Mouse (Mus musculus): ENCODE measurements around the gene Grsf1. TPM values are rescaled to one million over a fixed set of nuclear protein-coding genes. Genes with fewer than 3 reads are reported as not detected.

Grsf1 gene
- polyA plus RNA-seq, 1 experiment from 2014 or later, result 77.9 TPM

DNA sequence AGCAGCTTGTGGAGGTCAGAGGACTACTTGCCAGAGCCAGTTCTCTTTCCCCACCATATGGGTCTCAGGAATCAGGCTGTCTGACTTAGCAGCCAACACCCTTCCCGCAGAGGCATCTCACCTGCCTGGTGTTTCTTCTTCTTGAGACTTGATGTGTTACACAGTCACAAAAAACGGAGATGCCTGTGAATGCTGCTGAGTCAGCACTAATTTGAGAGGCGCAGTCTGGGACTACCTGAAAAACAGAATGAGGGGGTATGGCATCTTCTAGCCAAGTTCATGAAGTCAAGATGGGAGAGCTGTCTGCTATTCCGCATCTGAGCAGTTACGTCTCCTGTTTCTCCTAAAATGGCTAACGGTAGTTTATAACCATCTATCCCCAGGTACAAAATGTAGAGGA, 4.6 kb upstream of the Grsf1 start:
- Histone ChIP-seq H3K9ac (ENCODE audit: low read length) (no peak overlapping the region), H3K4me2 (ENCODE audit: low read depth, low read length) (no peak overlapping the region), H3K36me3 (ENCODE audit: control insufficient read depth, insufficient read depth) (no peaks in the 10 kb centered on the region), H3K9me3 (replicated peaks; ENCODE audit: control insufficient read depth, low read length) (no peaks in the 10 kb centered on the region), H3K27me3 (ENCODE audit: control insufficient read depth, insufficient read depth, low read length) (no peaks in the 10 kb centered on the region), H3K4me3 (ENCODE audit: low read length) (no peak overlapping the region), H3K27ac (ENCODE audit: low read length) (no peak overlapping the region), H3K4me1 (ENCODE audit: control insufficient read depth, insufficient read depth, low read length) (peaks cover 12% of the 10 kb centered on the region)
- ATAC-seq (replicated peaks; ENCODE audit: extremely low read depth, insufficient read depth, low FRiP score), result no peak
- 82% methylated on average over 6 of the region's 6 CpGs for WGBS

- H3K36me3 ChIP-seq (ENCODE audit: control insufficient read depth, insufficient read depth), result no peaks in the 10 kb centered on the region
- H3K27me3 ChIP-seq (ENCODE audit: control insufficient read depth, insufficient read depth, low read length), result no peaks in the 10 kb centered on the region
- H3K9me3 ChIP-seq (replicated peaks; ENCODE audit: control insufficient read depth, low read length), result no peaks in the 10 kb centered on the region
- no peak overlapping the region for H3K4me3 ChIP-seq (ENCODE audit: low read length)
- H3K9ac ChIP-seq (ENCODE audit: low read length), result no peak overlapping the region
- peaks cover 10% of the 10 kb centered on the region for H3K4me1 ChIP-seq (ENCODE audit: control insufficient read depth, insufficient read depth, low read length)
- WGBS, result 34% methylated on average over 6 of the region's 6 CpGs
- no peak overlapping the region for H3K27ac ChIP-seq (ENCODE audit: low read length)
- no peak for ATAC-seq (replicated peaks; ENCODE audit: extremely low read depth, insufficient read depth, low FRiP score)
- H3K4me2 ChIP-seq (ENCODE audit: low read depth, low read length), result no peak overlapping the region
These were observed 3.4 kb upstream of the Grsf1 start for GRCm38 (mm10) chr5:88679341-88679740.

DNA sequence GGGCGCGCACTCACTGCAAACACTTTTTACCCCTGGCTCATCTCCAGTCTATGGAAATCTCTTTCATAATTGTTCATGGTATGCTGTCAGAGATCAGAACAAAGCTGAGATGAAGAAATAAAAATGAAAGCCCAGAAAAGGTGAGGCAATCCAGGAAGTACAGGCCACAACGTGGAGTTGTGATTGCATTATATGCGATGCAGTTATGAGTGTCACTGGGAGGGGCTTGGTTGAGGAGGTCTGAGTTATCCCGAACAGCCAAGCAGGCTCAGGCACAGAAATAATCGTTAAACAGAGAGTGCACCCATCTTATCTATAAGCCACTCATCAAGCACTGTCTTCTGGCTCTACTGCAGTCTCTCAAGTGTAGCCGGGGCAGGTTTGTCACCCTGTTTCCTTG, 3.0 kb upstream of the Grsf1 start:
- no peak overlapping the region for H3K4me3 ChIP-seq (ENCODE audit: low read length)
- H3K27me3 ChIP-seq (ENCODE audit: control insufficient read depth, insufficient read depth, low read length), result no peaks in the 10 kb centered on the region
- WGBS, result 42% methylated on average over 7 of the region's 7 CpGs
- no peaks in the 10 kb centered on the region for H3K9me3 ChIP-seq (replicated peaks; ENCODE audit: control insufficient read depth, low read length)
- H3K9ac ChIP-seq (ENCODE audit: low read length), result no peak overlapping the region
- H3K27ac ChIP-seq (ENCODE audit: low read length), result no peak overlapping the region
- H3K4me1 ChIP-seq (ENCODE audit: control insufficient read depth, insufficient read depth, low read length), result peaks cover 12% of the 10 kb centered on the region
- ATAC-seq (replicated peaks; ENCODE audit: extremely low read depth, insufficient read depth, low FRiP score), result no peak
- H3K36me3 ChIP-seq (ENCODE audit: control insufficient read depth, insufficient read depth), result no peaks in the 10 kb centered on the region
- H3K4me2 ChIP-seq (ENCODE audit: low read depth, low read length), result no peak overlapping the region

- Histone ChIP-seq H3K27me3 (ENCODE audit: control insufficient read depth, insufficient read depth, low read length) (no peaks in the 10 kb centered on the region), H3K36me3 (ENCODE audit: control insufficient read depth, insufficient read depth) (peaks cover 18% of the 10 kb centered on the region), H3K9ac (ENCODE audit: low read length) (peak overlapping the region; percentile 94), H3K4me1 (ENCODE audit: control insufficient read depth, insufficient read depth, low read length) (peaks cover 19% of the 10 kb centered on the region), H3K27ac (ENCODE audit: low read length) (peak overlapping the region; percentile 98), H3K4me3 (ENCODE audit: low read length) (peak overlapping the region; percentile 95), H3K4me2 (ENCODE audit: low read depth, low read length) (peak overlapping the region; percentile 82), H3K9me3 (replicated peaks; ENCODE audit: control insufficient read depth, low read length) (no peaks in the 10 kb centered on the region)
- peak; percentile 26 for ATAC-seq (replicated peaks; ENCODE audit: extremely low read depth, insufficient read depth, low FRiP score)
- 2% methylated on average over 34 of the region's 47 CpGs for WGBS
These were observed 1.1 kb downstream of the Grsf1 start for GRCm38 (mm10) chr5:88674703-88675442.

DNA sequence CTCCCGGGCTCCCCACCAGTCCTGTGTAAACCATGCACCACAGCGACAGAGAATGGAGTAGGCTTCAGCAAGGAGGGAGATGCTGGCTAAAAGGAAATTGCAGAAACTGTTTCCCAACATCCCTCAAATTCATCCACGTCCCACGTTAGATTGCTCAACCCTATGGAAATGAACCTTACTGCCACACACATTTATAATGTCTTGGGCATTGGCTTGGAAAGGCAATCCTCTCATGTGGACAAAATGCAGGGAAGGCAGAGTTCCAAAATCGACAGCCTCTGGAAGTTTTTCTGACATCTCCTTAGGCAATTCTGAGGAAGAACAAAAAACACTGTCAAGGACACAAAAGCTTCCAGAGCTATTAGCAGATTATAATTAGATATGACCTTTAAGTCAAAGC, 12.1 kb downstream of the Grsf1 start:
- Histone ChIP-seq H3K27me3 (ENCODE audit: control insufficient read depth, insufficient read depth, low read length) (no peaks in the 10 kb centered on the region), H3K27ac (ENCODE audit: low read length) (no peak overlapping the region), H3K4me2 (ENCODE audit: low read depth, low read length) (no peak overlapping the region), H3K36me3 (ENCODE audit: control insufficient read depth, insufficient read depth) (peaks cover 73% of the 10 kb centered on the region), H3K4me3 (ENCODE audit: low read length) (no peak overlapping the region), H3K9ac (ENCODE audit: low read length) (no peak overlapping the region), H3K9me3 (replicated peaks; ENCODE audit: control insufficient read depth, low read length) (no peaks in the 10 kb centered on the region), H3K4me1 (ENCODE audit: control insufficient read depth, insufficient read depth, low read length) (no peaks in the 10 kb centered on the region)
- 93% methylated on average over 5 of the region's 5 CpGs for WGBS
- no peak for ATAC-seq (replicated peaks; ENCODE audit: extremely low read depth, insufficient read depth, low FRiP score)

GRCm38 (mm10) chr5:88663151-88663550, 12.8 kb downstream of the Grsf1 start:
- H3K9me3 ChIP-seq (replicated peaks; ENCODE audit: control insufficient read depth, low read length), result no peaks in the 10 kb centered on the region
- no peak overlapping the region for H3K9ac ChIP-seq (ENCODE audit: low read length)
- no peak overlapping the region for H3K4me3 ChIP-seq (ENCODE audit: low read length)
- no peak for ATAC-seq (replicated peaks; ENCODE audit: extremely low read depth, insufficient read depth, low FRiP score)
- H3K4me1 ChIP-seq (ENCODE audit: control insufficient read depth, insufficient read depth, low read length), result no peaks in the 10 kb centered on the region
- WGBS, result 91% methylated on average over 3 of the region's 3 CpGs
- H3K4me2 ChIP-seq (ENCODE audit: low read depth, low read length), result no peak overlapping the region
- H3K27ac ChIP-seq (ENCODE audit: low read length), result no peak overlapping the region
- H3K36me3 ChIP-seq (ENCODE audit: control insufficient read depth, insufficient read depth), result peaks cover 76% of the 10 kb centered on the region
- H3K27me3 ChIP-seq (ENCODE audit: control insufficient read depth, insufficient read depth, low read length), result no peaks in the 10 kb centered on the region

DNA sequence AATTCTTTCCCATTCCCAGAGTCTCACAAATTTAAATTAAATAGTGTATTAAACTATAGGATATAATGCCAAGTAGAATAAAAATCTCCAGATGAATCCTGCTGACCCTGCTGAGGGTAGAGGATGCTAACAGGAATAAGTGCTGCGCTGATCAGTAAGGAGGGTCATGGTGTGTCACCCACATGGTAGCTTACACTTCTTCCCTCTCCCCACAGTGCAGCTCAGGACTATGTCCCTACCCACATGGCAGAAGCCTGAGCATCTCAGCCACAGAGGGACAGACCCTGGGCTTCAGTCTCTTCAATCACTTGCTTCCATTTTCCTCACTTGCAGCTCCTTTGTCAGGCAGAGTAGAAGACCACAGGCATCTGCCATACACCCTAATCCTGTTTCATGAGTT, 18.1 kb downstream of the Grsf1 start:
- no peak for ATAC-seq (replicated peaks; ENCODE audit: extremely low read depth, insufficient read depth, low FRiP score)
- Histone ChIP-seq H3K4me1 (ENCODE audit: control insufficient read depth, insufficient read depth, low read length) (no peaks in the 10 kb centered on the region), H3K9ac (ENCODE audit: low read length) (no peak overlapping the region), H3K27me3 (ENCODE audit: control insufficient read depth, insufficient read depth, low read length) (no peaks in the 10 kb centered on the region), H3K36me3 (ENCODE audit: control insufficient read depth, insufficient read depth) (peaks cover 48% of the 10 kb centered on the region), H3K4me2 (ENCODE audit: low read depth, low read length) (no peak overlapping the region), H3K27ac (ENCODE audit: low read length) (no peak overlapping the region), H3K4me3 (ENCODE audit: low read length) (no peak overlapping the region), H3K9me3 (replicated peaks; ENCODE audit: control insufficient read depth, low read length) (no peaks in the 10 kb centered on the region)
- 96% methylated on average over 1 of the region's 1 CpGs for WGBS

- 80% methylated on average over 5 of the region's 5 CpGs for WGBS
- Histone ChIP-seq H3K36me3 (ENCODE audit: control insufficient read depth, insufficient read depth) (peaks cover 32% of the 10 kb centered on the region), H3K4me3 (ENCODE audit: low read length) (no peak overlapping the region), H3K27me3 (ENCODE audit: control insufficient read depth, insufficient read depth, low read length) (no peaks in the 10 kb centered on the region), H3K9ac (ENCODE audit: low read length) (no peak overlapping the region), H3K9me3 (replicated peaks; ENCODE audit: control insufficient read depth, low read length) (no peaks in the 10 kb centered on the region), H3K4me1 (ENCODE audit: control insufficient read depth, insufficient read depth, low read length) (peaks cover 16% of the 10 kb centered on the region), H3K27ac (ENCODE audit: low read length) (no peak overlapping the region), H3K4me2 (ENCODE audit: low read depth, low read length) (no peak overlapping the region)
- no peak for ATAC-seq (replicated peaks; ENCODE audit: extremely low read depth, insufficient read depth, low FRiP score)
These were observed 23.4 kb downstream of the Grsf1 start for GRCm38 (mm10) chr5:88652589-88652988.

DNA sequence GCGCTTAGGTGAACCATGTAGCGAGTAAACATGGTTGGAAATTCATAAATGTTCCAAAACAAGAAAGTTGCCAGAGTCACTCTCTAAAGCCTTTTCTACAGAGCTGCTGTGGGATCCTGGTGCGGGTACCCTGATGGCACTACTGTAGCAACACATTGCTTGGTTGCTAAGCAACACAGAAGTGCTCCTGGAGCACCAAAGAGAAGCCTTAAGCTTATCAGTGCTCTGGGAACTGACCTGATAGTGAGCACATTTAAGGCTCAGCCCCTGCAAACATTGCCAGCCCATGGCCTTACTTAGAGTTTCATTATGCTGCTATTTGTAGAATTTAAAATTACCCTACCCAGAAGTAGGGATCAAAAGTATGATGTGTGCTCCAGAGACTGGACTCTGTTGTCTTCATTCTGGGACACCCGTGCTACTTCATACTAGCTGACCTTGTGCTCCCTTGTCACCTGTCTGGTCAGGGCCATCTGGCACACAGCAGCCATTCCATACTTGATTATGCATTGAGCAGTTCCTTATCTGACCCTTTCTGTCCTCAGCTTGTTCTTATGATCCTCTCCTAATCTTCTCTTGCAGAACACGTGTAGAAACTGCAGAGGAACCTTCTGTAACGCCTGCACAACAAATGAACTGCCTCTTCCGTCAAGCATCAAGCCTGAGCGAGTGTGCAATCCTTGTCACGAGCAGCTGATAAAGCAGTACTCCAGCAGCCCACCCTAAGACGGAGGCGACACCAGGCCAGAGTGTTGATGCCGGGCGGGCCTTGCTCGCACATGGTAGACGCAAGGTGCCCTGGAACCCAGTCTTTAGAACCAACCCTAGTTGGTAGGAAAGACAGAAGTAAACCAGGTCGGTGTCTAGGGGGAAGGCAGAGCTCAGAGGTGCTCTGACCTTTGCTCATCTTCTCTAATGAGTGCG, 26.5 kb downstream of the Grsf1 start:
- H3K27me3 ChIP-seq (ENCODE audit: control insufficient read depth, insufficient read depth, low read length), result no peaks in the 10 kb centered on the region
- peak overlapping the region; percentile 30 for H3K27ac ChIP-seq (ENCODE audit: low read length)
- H3K4me1 ChIP-seq (ENCODE audit: control insufficient read depth, insufficient read depth, low read length), result peaks cover 16% of the 10 kb centered on the region
- H3K9me3 ChIP-seq (replicated peaks; ENCODE audit: control insufficient read depth, low read length), result no peaks in the 10 kb centered on the region
- no peak overlapping the region for H3K4me2 ChIP-seq (ENCODE audit: low read depth, low read length)
- no peak overlapping the region for H3K9ac ChIP-seq (ENCODE audit: low read length)
- peaks cover 36% of the 10 kb centered on the region for H3K36me3 ChIP-seq (ENCODE audit: control insufficient read depth, insufficient read depth)
- 40% methylated on average over 17 of the region's 17 CpGs for WGBS
- H3K4me3 ChIP-seq (ENCODE audit: low read length), result no peak overlapping the region
- ATAC-seq (replicated peaks; ENCODE audit: extremely low read depth, insufficient read depth, low FRiP score), result peak; percentile 83
